Mouse (Mus musculus) testis, adult 2 months (tissue): ENCODE measurements around the gene Cenpa.

Experiments used
- CTCF ChIP-seq: fragments of 200-500 bp; IDR thresholded peaks from 2 replicates; pipeline ENCODE4 v1.5.1; 2012; ENCODE audit warnings: low read depth, mild to moderate bottlenecking, inconsistent platforms, low read length, moderate library complexity; ENCODE audit not compliant: control insufficient read depth, insufficient read depth, insufficient replicate concordance
- POLR2A ChIP-seq: fragments of 200-500 bp; IDR thresholded peaks from 2 replicates; pipeline ENCODE4 v1.6.1; 2012; ENCODE audit warnings: low read depth, mild to moderate bottlenecking, inconsistent platforms, low read length, moderate library complexity; ENCODE audit not compliant: control insufficient read depth

GRCm38 (mm10) chr5:30624311-30624710 is 42.3 kb upstream of the Cenpa start:
- TF ChIP-seq CTCF (no peak), POLR2A (no peak)
